Mouse (Mus musculus): ENCODE data around the gene Grasp. TPM values are rescaled to one million over a fixed set of nuclear protein-coding genes. Genes with fewer than 3 reads are reported as not detected.

Gene Grasp
- total RNA-seq, 2 experiments from 2014 or later = 58.2 to 67.1 TPM

DNA sequence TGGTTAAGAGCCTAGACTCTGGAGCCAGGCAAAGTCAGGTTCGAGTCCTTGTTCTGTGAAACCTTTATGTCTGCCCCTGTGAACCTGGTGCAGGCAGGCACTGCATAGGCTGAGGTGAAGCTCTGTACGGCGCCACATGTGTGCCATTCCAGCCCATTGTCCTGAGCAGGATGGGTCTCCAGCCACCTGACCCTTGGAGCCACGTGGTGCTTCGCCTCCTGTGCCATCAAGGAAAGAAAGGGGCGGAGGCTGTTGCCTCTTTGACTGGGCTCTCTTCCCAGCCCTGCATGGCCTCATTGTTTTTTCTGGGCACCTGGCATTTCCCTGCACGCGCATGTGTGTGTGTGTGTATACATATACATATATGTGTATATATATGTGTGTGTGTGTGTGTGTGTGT is 15.8 kb downstream of the Grasp start:
- intact Hi-C loops (cut with DNase I) = loop anchor here (2.0 kb wide), 2 partner anchors 19 to 73 kb away; no protein-coding TSS in a partner anchor
- no peak for DNase-seq (ENCODE audit: low spot score in 2 of 2)

DNA sequence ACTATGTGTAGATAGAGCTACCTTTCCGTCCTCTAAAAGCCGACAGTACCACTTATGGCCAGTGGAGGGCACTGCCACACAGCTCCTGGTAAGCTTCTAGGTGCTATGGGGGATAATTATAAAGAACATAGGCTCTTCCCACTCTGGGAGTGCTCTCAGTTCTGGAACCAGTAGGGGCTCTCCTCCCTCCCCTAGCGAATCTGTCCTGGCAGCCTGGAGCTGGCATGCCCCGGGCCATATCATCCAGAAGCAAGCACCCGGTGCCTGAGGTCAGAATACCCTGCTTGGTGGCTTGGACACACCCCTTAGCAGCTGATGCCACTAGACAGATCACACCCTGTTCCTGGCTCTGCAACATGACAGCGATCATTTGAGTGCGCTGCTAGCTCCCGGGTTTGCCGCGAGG is 16.8 kb downstream of the Grasp start:
- intact Hi-C loops (cut with DNase I) = loop anchor here (1.0 to 2.0 kb wide), 2 partner anchors 42 to 72 kb away; no protein-coding TSS in a partner anchor

GRCm38 (mm10) chr15:101241236-101241635 is 17.2 kb downstream of the Grasp start:
- no peak for DNase-seq (ENCODE audit: low spot score in 2 of 2)
- intact Hi-C loops (cut with DNase I) = loop anchor here (1.0 to 2.0 kb wide), 2 partner anchors 42 to 72 kb away; no protein-coding TSS in a partner anchor

More for the DNA sequence above, 16.8 kb downstream of the Grasp start:
- DNase-seq (ENCODE audit: low spot score in 2 of 2) = peak; percentile 94 to 96

DNA sequence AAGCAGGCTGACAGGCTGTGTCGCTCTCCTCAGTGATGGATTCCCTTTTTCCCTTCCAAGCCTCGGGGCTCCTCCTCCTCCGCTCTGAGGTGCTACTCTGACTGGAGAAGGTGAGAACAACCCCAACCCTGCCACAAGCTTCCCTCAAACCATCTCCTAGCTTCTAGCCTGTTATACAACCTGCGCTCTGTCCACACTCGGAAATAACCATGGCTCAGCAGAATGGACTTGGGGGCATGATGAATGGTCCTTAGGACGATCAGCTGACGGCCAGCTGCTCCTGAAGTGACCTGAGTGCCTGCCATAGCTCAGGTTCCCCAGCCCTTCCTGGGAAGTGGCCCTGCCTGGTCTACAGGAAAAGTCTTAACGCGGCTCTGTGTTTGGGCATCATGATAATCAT is 17.9 kb downstream of the Grasp start:
- DNase-seq (ENCODE audit: low spot score in 2 of 2) = no peak
- intact Hi-C loops (cut with DNase I) = loop anchor here (1.0 to 2.0 kb wide), 2 partner anchors 41 to 71 kb away; no protein-coding TSS in a partner anchor

DNA sequence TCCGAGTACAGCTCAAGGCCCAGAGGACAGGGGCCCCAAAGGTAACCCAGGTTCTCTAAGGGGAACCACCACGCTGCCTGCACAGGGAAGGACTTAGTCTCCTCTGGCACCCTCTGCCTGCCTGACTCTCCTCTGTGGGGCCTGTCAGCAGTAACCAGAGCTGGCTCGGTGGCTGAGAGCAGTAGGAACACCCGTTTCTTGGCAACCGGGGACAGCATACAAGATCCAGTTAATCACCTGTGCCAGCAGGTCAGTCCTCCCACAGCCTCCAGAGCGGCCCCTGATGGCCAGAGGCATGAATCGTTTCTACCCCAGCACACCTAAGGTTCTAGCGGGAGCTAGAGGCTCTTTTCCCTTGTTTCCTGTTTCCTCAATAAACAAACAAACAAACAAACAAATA is 18.7 kb downstream of the Grasp start:
- intact Hi-C loops (cut with DNase I) = no loop called here
- DNase-seq (ENCODE audit: low spot score in 2 of 2) = no peak

DNA sequence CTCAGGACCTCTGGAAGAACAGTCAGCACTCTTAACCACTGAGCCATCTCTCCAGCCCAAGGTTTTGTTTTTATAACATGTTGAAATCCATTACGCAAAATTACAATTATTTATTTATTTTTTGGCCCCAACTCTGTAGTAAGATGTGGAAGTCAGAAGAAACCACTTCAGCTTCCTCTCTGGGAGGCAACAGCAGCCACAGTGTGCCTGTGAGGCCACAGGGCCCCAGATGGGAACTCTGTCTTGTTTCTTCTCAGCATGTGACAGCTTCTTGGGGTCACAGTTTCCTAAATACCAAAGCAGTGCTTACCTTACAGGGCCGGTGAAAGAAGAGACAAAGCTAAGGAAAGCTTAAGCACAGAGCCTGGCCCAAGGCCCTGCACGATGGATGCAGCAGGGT is 20.0 kb downstream of the Grasp start:
- DNase-seq (ENCODE audit: low spot score in 2 of 2) = no peak
- intact Hi-C loops (cut with DNase I) = no loop called here

- intact Hi-C loops (cut with DNase I) = loop anchor here (1.0 kb wide), 1 partner anchor 20 kb away; no protein-coding TSS in a partner anchor
- DNase-seq (ENCODE audit: low spot score in 2 of 2) = peak; percentile 96 to 98
Observed at GRCm38 (mm10) chr15:101246231-101247154, 22.5 kb downstream of the Grasp start.

DNA sequence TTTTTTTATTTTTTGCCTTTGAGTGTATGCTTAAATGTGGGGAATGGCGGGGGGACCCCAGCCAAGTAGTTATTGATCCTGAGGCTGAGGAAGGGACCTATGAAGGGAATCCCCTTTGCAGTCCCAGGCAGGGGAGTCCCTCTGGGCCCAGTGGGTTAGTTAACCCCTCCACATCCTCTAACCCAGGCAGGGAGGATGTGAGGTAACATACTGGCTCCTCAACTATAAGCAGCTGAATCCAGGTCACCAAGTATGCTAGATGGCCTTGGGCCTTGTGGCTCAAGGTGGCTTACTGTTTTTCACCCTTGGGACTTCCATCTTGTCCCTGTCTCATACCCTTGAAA is 23.1 kb downstream of the Grasp start:
- intact Hi-C loops (cut with DNase I) = no loop called here
- DNase-seq (ENCODE audit: low spot score in 2 of 2) = no peak

GRCm38 (mm10) chr15:101248029-101248710 is 24.2 kb downstream of the Grasp start:
- intact Hi-C loops (cut with DNase I) = no loop called here

DNA sequence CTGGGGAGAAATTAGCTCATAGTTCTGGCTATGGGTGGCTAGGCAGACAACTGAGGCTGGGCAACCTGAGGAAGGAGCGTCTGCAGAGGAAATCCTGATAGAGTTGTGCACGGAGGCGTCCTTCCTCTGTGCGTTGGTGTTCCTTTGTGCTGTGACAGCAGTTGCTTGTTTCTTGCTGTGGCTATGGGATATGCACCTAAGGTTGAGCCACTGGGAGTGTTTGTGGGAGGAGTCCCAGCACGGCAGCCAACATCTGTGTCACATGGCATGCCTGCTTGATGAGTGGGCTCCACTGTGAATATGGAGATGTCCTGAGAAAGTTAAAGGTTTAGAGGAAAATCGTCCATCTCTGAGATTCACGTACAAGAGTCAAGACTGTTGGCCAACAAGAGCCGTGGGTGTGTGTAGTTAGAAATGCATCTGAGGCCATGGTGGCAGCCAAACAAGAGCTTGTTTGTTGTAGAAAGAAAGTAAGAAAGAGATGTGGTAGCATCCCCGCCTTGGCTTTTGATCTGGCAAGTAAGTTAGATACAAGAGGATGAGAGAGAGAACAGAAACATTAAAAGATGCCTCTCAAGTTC is 26.3 kb downstream of the Grasp start:
- no peak for DNase-seq (ENCODE audit: low spot score in 2 of 2)
- intact Hi-C loops (cut with DNase I) = no loop called here

More at GRCm38 (mm10) chr15:101248029-101248710, 24.2 kb downstream of the Grasp start:
- DNase-seq (ENCODE audit: low spot score in 2 of 2) = no peak

GRCm38 (mm10) chr15:101251930-101252329 is 27.9 kb downstream of the Grasp start:
- intact Hi-C loops (cut with DNase I) = no loop called here
- DNase-seq (ENCODE audit: low spot score in 2 of 2) = no peak

DNA sequence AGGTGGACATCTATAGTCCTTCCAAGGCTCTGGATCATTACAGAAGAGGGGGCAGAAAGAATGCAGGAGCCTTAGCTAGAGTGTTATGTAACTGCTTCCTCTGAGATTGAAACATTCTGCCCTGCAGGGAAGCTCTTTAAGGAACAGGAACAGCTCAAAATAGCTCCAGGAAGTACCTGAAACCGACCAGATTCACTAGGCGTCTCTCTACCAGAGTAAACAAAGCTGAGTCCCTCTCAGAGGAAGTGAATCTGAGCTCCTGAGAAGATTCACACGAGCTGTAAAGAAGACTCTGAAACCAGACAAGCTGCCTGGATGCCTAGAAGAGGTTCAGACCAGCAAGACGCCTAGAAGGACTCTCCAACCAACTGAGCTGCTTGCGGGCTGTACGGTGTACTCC is 28.6 kb downstream of the Grasp start:
- no peak for DNase-seq (ENCODE audit: low spot score in 2 of 2)
- intact Hi-C loops (cut with DNase I) = no loop called here

DNA sequence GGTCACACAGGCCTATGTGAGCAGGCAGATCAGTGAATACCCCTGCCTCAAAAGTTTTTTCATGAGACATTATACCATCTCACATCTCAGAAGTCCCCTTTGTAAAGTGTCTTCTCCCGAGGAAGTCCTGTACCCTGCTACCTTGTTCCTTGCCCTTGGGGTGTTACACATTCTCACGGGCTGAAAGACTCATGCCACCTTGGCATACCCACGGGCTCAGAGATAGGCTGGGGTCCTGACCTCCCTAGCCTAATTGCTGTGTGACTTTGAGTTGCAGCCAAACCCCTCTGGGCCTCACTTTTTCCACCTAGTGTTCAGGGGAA is 29.5 kb downstream of the Grasp start:
- DNase-seq (ENCODE audit: low spot score in 2 of 2) = no peak
- intact Hi-C loops (cut with DNase I) = no loop called here

DNA sequence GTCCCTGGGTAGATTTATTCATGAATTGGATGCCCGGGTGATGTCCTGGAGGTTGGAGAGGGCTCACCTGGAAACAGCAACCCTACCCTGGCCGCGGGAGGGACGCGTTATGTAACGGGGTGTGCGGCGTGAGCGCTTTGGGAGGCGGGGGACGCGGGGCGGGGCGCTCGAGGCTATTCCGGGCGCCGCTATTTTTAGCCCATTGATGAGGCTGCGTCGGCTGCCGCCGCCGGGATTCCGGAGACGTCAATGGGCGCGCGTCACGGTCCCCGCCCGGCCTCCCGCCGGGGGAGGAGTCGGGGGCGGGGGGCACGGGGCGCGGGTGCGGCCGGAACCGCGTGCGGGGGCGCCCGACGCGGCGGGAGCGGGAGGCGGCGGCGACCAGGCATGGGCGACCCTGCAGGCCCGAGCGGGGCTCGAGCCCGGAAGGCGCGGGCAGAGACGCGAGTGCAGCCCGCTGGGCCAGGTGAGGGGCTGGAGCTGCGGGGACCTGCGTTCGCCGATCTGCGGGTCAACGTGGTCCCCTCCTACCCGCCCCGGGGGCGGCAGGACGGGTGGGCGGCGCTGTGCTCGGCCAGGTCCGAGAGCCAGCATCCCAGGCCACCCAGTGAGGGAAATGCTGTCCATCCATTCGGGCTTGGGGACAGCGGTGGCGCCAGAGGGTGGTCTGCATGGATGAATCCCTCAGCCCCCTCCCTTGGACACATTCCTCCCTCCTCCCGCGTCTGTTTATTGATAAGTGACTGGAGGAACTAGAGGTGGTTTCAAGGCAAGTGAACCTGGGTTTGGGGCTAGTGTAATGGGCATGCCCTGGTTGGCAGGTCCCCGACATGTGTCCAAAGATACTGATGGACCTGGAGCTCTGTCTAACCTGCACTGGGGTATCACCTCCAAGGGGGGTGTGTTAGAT is 30.2 kb downstream of the Grasp start, which contains the start of gene Nr4a1:
Gene Nr4a1, plus strand, starts transcription at position 384 of the 910 bp plus-strand sequence.
- peak in 1 of 2 experiments; percentile 88 for DNase-seq (ENCODE audit: low spot score in 2 of 2)

DNA sequence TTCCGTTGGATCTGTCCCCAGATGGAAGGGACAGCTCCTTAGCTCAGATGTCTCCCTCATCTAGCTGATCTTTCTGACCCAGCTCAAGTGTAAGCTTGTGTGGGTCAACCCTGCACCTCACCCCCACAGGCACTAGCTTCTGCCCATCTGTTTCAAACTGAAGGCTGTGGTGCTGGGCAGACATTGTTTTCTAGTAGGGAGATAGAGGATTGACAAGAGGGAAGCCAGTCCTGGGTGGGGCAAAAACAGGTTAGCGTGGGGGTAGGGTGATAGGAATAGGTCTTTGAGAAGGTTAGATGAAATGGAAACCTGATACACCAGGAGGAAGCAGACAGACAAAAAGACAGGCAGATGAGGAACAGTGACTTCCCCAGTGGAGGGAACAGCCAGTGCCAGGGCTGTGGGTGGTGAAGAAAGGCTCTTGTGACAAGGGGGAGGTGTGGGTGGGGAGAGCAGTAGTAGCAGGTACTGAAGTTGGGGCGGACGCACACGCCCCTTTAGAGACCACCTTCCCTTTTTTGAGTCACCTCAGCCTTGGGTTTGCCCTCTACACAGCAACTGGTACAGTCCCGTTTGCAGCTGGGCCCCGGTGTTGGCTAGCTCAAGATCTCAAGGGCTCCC is 32.0 kb downstream of the Grasp start:
- DNase-seq (ENCODE audit: low spot score in 2 of 2) = no peak
- intact Hi-C loops (cut with DNase I) = no loop called here

More for the DNA sequence above, 30.2 kb downstream of the Grasp start, which contains the start of gene Nr4a1:
- intact Hi-C loops (cut with DNase I) = no loop called here

DNA sequence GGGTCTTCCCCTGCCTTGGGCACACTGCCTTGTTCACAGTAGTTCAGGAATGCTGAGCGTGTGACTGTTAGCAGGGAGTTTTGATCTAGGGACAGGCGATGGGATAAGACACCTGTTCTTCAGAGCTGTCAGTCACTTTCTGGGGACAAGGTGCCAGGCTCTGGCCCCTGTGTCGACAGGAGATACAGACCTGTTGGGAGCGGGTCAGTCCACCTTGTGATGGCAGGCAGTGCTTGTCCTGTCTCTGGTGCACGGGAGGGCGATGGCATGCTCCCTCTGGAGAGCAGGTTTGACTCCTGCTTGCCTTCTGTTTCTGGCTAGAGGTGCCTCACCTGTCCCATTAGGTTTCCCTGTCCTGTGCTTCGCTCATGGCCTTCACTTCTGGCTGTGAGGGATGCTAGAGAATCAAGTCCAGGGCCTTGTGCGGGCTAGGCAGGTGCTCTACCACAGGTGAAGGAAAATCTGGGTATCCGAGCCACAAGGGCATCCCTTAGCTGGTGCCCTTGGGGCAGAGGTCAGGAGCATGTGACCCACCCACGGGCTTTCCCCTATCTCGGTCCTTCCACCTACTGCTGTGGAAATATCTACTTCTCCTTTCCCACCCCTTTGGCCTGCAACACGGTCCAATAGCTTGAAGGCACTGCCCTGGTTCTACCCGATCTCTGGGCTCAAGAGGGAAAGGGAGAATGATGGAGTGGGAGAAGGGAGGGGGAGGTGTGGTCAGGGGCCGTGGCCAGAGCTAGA is 32.6 kb downstream of the Grasp start:
- intact Hi-C loops (cut with DNase I) = no loop called here
- DNase-seq (ENCODE audit: low spot score in 2 of 2) = no peak

- intact Hi-C loops (cut with DNase I) = no loop called here
- no peak for DNase-seq (ENCODE audit: low spot score in 2 of 2)
Observed at GRCm38 (mm10) chr15:101258420-101258819, 34.4 kb downstream of the Grasp start.

DNA sequence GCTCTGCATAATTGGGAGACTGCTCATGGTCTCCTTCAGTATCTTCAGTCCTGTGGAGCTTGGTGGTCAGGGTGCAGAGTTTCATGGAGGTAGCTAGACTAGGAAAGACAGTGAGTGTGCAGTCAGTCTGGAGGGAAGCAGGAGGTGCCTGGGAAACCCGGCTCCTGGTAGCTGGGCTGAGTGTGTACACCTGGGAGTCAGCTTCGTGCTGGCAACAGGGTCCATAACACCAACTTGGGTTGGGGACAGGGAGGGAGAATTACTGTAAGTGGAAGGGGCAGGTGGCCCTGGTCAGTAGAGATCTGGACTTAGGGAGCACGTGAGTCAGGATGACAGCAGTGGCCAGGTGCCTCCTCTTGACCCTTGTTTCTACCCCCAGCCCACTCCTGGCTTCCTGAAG is 35.9 kb downstream of the Grasp start:
- intact Hi-C loops (cut with DNase I) = no loop called here
- no peak for DNase-seq (ENCODE audit: low spot score in 2 of 2)

Measured in left cerebral cortex, postnatal 14 days (tissue).